Mouse (Mus musculus): ENCODE data around the gene H2-M3. TPM values are rescaled to one million over a fixed set of nuclear protein-coding genes. Genes with fewer than 3 reads are reported as not detected.
"Not testable (repeated sequence)": the region's sequence is repeated elsewhere in the genome, so short reads cannot be mapped to it uniquely, and the experiment has no call there.

H2-M3 gene
- 78.4 and 81.0 TPM in 2 replicates for total RNA-seq (2017)

GRCm38 (mm10) chr17:37270058-37270701 lies at the start of gene H2-M3:
H2-M3 (plus strand) TSS chr17:37270220.
- peak; percentile 88 for ATAC-seq (ENCODE audit: extremely low read depth, insufficient number of reproducible peaks, low FRiP score, poor library complexity, severe bottlenecking)

GRCm38 (mm10) chr17:37221879-37222278 lies 48.1 kb upstream of the H2-M3 start:
- ATAC-seq (ENCODE audit: extremely low read depth, insufficient number of reproducible peaks, low FRiP score, poor library complexity, severe bottlenecking): no peak

- ATAC-seq (ENCODE audit: extremely low read depth, insufficient number of reproducible peaks, low FRiP score, poor library complexity, severe bottlenecking): not testable (repeated sequence)
These were observed 32.8 kb upstream of the H2-M3 start, which contains the start of gene Olfr97 for GRCm38 (mm10) chr17:37237230-37237629. Olfr97 (minus strand) TSS chr17:37237330.

- ATAC-seq (ENCODE audit: extremely low read depth, insufficient number of reproducible peaks, low FRiP score, poor library complexity, severe bottlenecking): no peak
These were observed 27.8 kb upstream of the H2-M3 start for GRCm38 (mm10) chr17:37242198-37242597.

- ATAC-seq (ENCODE audit: extremely low read depth, insufficient number of reproducible peaks, low FRiP score, poor library complexity, severe bottlenecking): peak; percentile 97
These were observed 23.3 kb upstream of the H2-M3 start for GRCm38 (mm10) chr17:37246715-37247114.

GRCm38 (mm10) chr17:37249460-37249859 lies 20.6 kb upstream of the H2-M3 start:
- no peak for ATAC-seq (ENCODE audit: extremely low read depth, insufficient number of reproducible peaks, low FRiP score, poor library complexity, severe bottlenecking)

GRCm38 (mm10) chr17:37250544-37250943 lies 19.5 kb upstream of the H2-M3 start:
- peak; percentile 73 for ATAC-seq (ENCODE audit: extremely low read depth, insufficient number of reproducible peaks, low FRiP score, poor library complexity, severe bottlenecking)

- no peak for ATAC-seq (ENCODE audit: extremely low read depth, insufficient number of reproducible peaks, low FRiP score, poor library complexity, severe bottlenecking)
These were observed 6.4 kb upstream of the H2-M3 start, which contains the start of gene Olfr98 for GRCm38 (mm10) chr17:37263626-37264025. Olfr98 (minus strand) TSS chr17:37263749.

GRCm38 (mm10) chr17:37270702-37271092 lies 677 bp downstream of the H2-M3 start:
- ATAC-seq (ENCODE audit: extremely low read depth, insufficient number of reproducible peaks, low FRiP score, poor library complexity, severe bottlenecking): peak; percentile 77

- ATAC-seq (ENCODE audit: extremely low read depth, insufficient number of reproducible peaks, low FRiP score, poor library complexity, severe bottlenecking): no peak
These were observed 5.7 kb downstream of the H2-M3 start for GRCm38 (mm10) chr17:37275626-37276248.

GRCm38 (mm10) chr17:37276573-37276972 lies 6.6 kb downstream of the H2-M3 start:
- no peak for ATAC-seq (ENCODE audit: extremely low read depth, insufficient number of reproducible peaks, low FRiP score, poor library complexity, severe bottlenecking)

GRCm38 (mm10) chr17:37280331-37280730 lies 10.3 kb downstream of the H2-M3 start:
- no peak for ATAC-seq (ENCODE audit: extremely low read depth, insufficient number of reproducible peaks, low FRiP score, poor library complexity, severe bottlenecking)

- no peak for ATAC-seq (ENCODE audit: extremely low read depth, insufficient number of reproducible peaks, low FRiP score, poor library complexity, severe bottlenecking)
These were observed 13.3 kb downstream of the H2-M3 start, which contains the start of gene Olfr99 for GRCm38 (mm10) chr17:37283360-37283759. Olfr99 (minus strand) TSS chr17:37283460.

- ATAC-seq (ENCODE audit: extremely low read depth, insufficient number of reproducible peaks, low FRiP score, poor library complexity, severe bottlenecking): no peak
These were observed 34.2 kb downstream of the H2-M3 start, which contains the start of gene Olfr101 for GRCm38 (mm10) chr17:37304213-37304612. Olfr101 (minus strand) TSS chr17:37304313.

GRCm38 (mm10) chr17:37308483-37308882 lies 38.5 kb downstream of the H2-M3 start:
- no peak for ATAC-seq (ENCODE audit: extremely low read depth, insufficient number of reproducible peaks, low FRiP score, poor library complexity, severe bottlenecking)

- no peak for ATAC-seq (ENCODE audit: extremely low read depth, insufficient number of reproducible peaks, low FRiP score, poor library complexity, severe bottlenecking)
These were observed 40.2 kb downstream of the H2-M3 start for GRCm38 (mm10) chr17:37310146-37310699.

- ATAC-seq (ENCODE audit: extremely low read depth, insufficient number of reproducible peaks, low FRiP score, poor library complexity, severe bottlenecking): no peak
These were observed 46.9 kb downstream of the H2-M3 start, which contains the start of gene Olfr102 for GRCm38 (mm10) chr17:37316954-37317353. Olfr102 (minus strand) TSS chr17:37317054.
